8 mouse cellular contexts compared by ENCODE assay signal in genomic region chr2:167691871-167692661, GRCm38 (mm10). TPM values are rescaled to one million over a fixed set of nuclear protein-coding genes. Genes with fewer than 3 reads are reported as not detected.
DNase-seq lines count a peak whose midpoint lies in the region; ATAC-seq and TF ChIP-seq lines count a peak whose summit lies in the region.
"Had no signal": no experiment of that assay in that cellular context is flagged by ENCODE, and none has a peak within 500 bp of the region (broad histone marks: within the 10 kb centered on the region; RNA-seq: fewer than 3 reads in every experiment).

No protein-coding gene starts in this region.

- H3K27ac ChIP-seq in heart, embryonic 16.5 days (ENCODE audit: low read length), result no peak overlapping the region
- H3K27ac ChIP-seq in intestine, embryonic 15.5 days, result no peak overlapping the region
- no peak overlapping the region for H3K27ac ChIP-seq in stomach, postnatal 0 days (replicated peaks)
- H3K27ac ChIP-seq: limb, embryonic 12.5 days had no signal

- no peak overlapping the region for H3K9ac ChIP-seq in heart, embryonic 16.5 days (ENCODE audit: low read length)
- H3K9ac ChIP-seq in intestine, embryonic 15.5 days, result no peak overlapping the region; the same call in 1 of the 2 replicates
- peak overlapping the region; percentile 45; the same call in 1 of the 2 replicates for H3K9ac ChIP-seq in stomach, postnatal 0 days (ENCODE audit: low read length)
- H3K9ac ChIP-seq: limb, embryonic 12.5 days had no signal

- H3K4me3 ChIP-seq in heart, embryonic 16.5 days (ENCODE audit: low read length), result no peak overlapping the region
- peak overlapping the region; percentile 93 for H3K4me3 ChIP-seq in megakaryocyte, embryonic 14.5 days (replicated peaks)
- no peak overlapping the region for H3K4me3 ChIP-seq in intestine, embryonic 15.5 days (replicated peaks)
- peak overlapping the region; percentile 76; the same call in 1 of the 2 replicates for H3K4me3 ChIP-seq in stomach, postnatal 0 days (ENCODE audit: low read depth, low read length)
- H3K4me3 ChIP-seq: limb, embryonic 12.5 days had no signal

- H3K27me3 ChIP-seq in heart, embryonic 16.5 days (ENCODE audit: control insufficient read depth, insufficient read depth, low read length), result no peaks in the 10 kb centered on the region
- H3K27me3 ChIP-seq in megakaryocyte, embryonic 14.5 days (replicated peaks), result peaks cover 12% of the 10 kb centered on the region
- no peaks in the 10 kb centered on the region for H3K27me3 ChIP-seq in intestine, embryonic 15.5 days (replicated peaks)
- no peaks in the 10 kb centered on the region for H3K27me3 ChIP-seq in stomach, postnatal 0 days (ENCODE audit: control insufficient read depth, insufficient read depth, low read length)

- ATAC-seq in heart, embryonic 16.5 days (replicated peaks; ENCODE audit: extremely low read depth, insufficient read depth, low FRiP score), result no peak
- no peak for ATAC-seq in megakaryocyte, adult 5-6 weeks (ENCODE audit: poor library complexity, severe bottlenecking)
- no peak for ATAC-seq in intestine, embryonic 15.5 days
- no peak for ATAC-seq in stomach, postnatal 0 days (ENCODE audit: low FRiP score, low TSS enrichment)

- H3K36me3 ChIP-seq in heart, embryonic 16.5 days (ENCODE audit: control insufficient read depth, insufficient read depth), result no peaks in the 10 kb centered on the region
- H3K36me3 ChIP-seq in megakaryocyte, embryonic 14.5 days (replicated peaks; ENCODE audit: low read length), result peaks cover 60% of the 10 kb centered on the region
- H3K36me3 ChIP-seq in intestine, embryonic 15.5 days, result 0 out of 2 replicates have a peak, but pooled peaks cover 3% of the 10 kb centered on the region
- H3K36me3 ChIP-seq in stomach, postnatal 0 days (ENCODE audit: control insufficient read depth, insufficient read depth, low read length), result no peaks in the 10 kb centered on the region
- H3K36me3 ChIP-seq: limb, embryonic 12.5 days had no signal

- TF ChIP-seq CTCF in stomach, postnatal 0 days (IDR thresholded peaks at IDR 0.05; ENCODE audit: low read depth), result no peak

- H3K9me3 ChIP-seq in heart, embryonic 16.5 days (replicated peaks; ENCODE audit: control insufficient read depth, low read length), result no peaks in the 10 kb centered on the region
- H3K9me3 ChIP-seq in megakaryocyte, embryonic 14.5 days, result no peaks in the 10 kb centered on the region
- H3K9me3 ChIP-seq in intestine, embryonic 15.5 days, result no peaks in the 10 kb centered on the region
- H3K9me3 ChIP-seq in stomach, postnatal 0 days (ENCODE audit: control insufficient read depth, low read length), result no peaks in the 10 kb centered on the region

- TF ChIP-seq EP300 in stomach, postnatal 0 days (optimal IDR thresholded peaks at IDR 0.05), result no peak

- peak overlapping the region; percentile 59; the same call in 1 of the 2 replicates for H3K4me2 ChIP-seq in heart, embryonic 16.5 days (ENCODE audit: low read depth, low read length)
- peak overlapping the region; percentile 93 for H3K4me2 ChIP-seq in intestine, embryonic 15.5 days (replicated peaks)
- H3K4me2 ChIP-seq in stomach, postnatal 0 days (replicated peaks; ENCODE audit: low read depth), result peak overlapping the region; percentile 80
- H3K4me2 ChIP-seq: limb, embryonic 12.5 days had no signal

- 87% methylated on average over 14 of the region's 14 CpGs for WGBS in heart, embryonic 16.5 days
- WGBS in intestine, embryonic 15.5 days, result 84% methylated on average over 14 of the region's 14 CpGs
- 72% methylated on average over 14 of the region's 14 CpGs for WGBS in stomach, postnatal 0 days

- intact Hi-C loops in heart, postnatal 36 days (cut with DNase I), result loop anchor here (5.0 kb wide), 1 partner anchor 160 kb away; no protein-coding TSS in a partner anchor

- no peak for DNase-seq in heart, postnatal 36 days
- no peak for DNase-seq in stomach, postnatal 0 days (ENCODE audit: low spot score)
- no peak for DNase-seq in natural killer cell, adult 2 months (ENCODE audit: low spot score in 2 of 2)

- peaks cover 11% of the 10 kb centered on the region for H3K4me1 ChIP-seq in heart, embryonic 16.5 days (ENCODE audit: control insufficient read depth, insufficient read depth, low read length)
- H3K4me1 ChIP-seq in megakaryocyte, embryonic 14.5 days, result peaks cover 86% of the 10 kb centered on the region
- peaks cover 26% of the 10 kb centered on the region for H3K4me1 ChIP-seq in intestine, embryonic 15.5 days (replicated peaks)
- no peaks in the 10 kb centered on the region for H3K4me1 ChIP-seq in stomach, postnatal 0 days (replicated peaks; ENCODE audit: control insufficient read depth, insufficient read depth)

RNA-seq across cellular contexts. Expression of gene Tmem189, which starts 2.4 kb away (rescaled TPM):
- polyA plus RNA-seq in heart, embryonic 16.5 days (2015; fragmentation: Nextera tagmentation; extraction: Ambion mirVana), result 44.5 and 44.9 TPM in 2 replicates
- total RNA-seq in heart, postnatal 36 days (2021), result 10 to 100 TPM; 26.6 to 29.9 TPM
- 164 and 173 TPM in 2 replicates for polyA plus RNA-seq in megakaryocyte, embryonic 14.5 days (2012; ENCODE audit: insufficient read depth, low replicate concordance)
- total RNA-seq in megakaryocyte, adult 5-6 weeks (2015), result 25.1 and 35.7 TPM in 2 replicates
- 40.6 and 43.1 TPM in 2 replicates for total RNA-seq in megakaryocyte, adult 5-6 weeks (2017)
- polyA plus RNA-seq in intestine, embryonic 15.5 days (2015; fragmentation: Nextera tagmentation; extraction: Ambion mirVana), result 35.1 and 38.6 TPM in 2 replicates
- polyA plus RNA-seq in stomach, postnatal 0 days (2015; fragmentation: Nextera tagmentation; extraction: Ambion mirVana), result 74.6 and 85.7 TPM in 2 replicates

RNA-seq across cellular contexts. Expression of gene Cebpb, which starts 3.4 kb away (rescaled TPM):
- polyA plus RNA-seq in heart, embryonic 16.5 days (2015; fragmentation: Nextera tagmentation; extraction: Ambion mirVana), result 0.51 and 4.9 TPM in 2 replicates
- 100 to 1,000 TPM in 1 of 2 experiments, 10 to 100 TPM in 1; 93.7 to 108 TPM for total RNA-seq in heart, postnatal 36 days (2021)
- 372 and 610 TPM in 2 replicates for polyA plus RNA-seq in megakaryocyte, embryonic 14.5 days (2012; ENCODE audit: insufficient read depth, low replicate concordance)
- total RNA-seq in megakaryocyte, adult 5-6 weeks (2015), result 79.3 and 125 TPM in 2 replicates
- 55.5 and 59.5 TPM in 2 replicates for total RNA-seq in megakaryocyte, adult 5-6 weeks (2017)
- polyA plus RNA-seq in intestine, embryonic 15.5 days (2015; fragmentation: Nextera tagmentation; extraction: Ambion mirVana), result 22.5 and 24.3 TPM in 2 replicates
- 55.0 and 60.2 TPM in 2 replicates for polyA plus RNA-seq in stomach, postnatal 0 days (2015; fragmentation: Nextera tagmentation; extraction: Ambion mirVana)

RNA-seq across cellular contexts. Expression of gene Gm20431, which starts 30.8 kb away (rescaled TPM):
- polyA plus RNA-seq in heart, embryonic 16.5 days (2015; fragmentation: Nextera tagmentation; extraction: Ambion mirVana), result 2.2 and 3.0 TPM in 2 replicates
- 10 to 100 TPM; 14.0 to 20.7 TPM for total RNA-seq in heart, postnatal 36 days (2021)
- polyA plus RNA-seq in megakaryocyte, embryonic 14.5 days (2012; ENCODE audit: insufficient read depth, low replicate concordance), result not detected in 2 replicates
- total RNA-seq in megakaryocyte, adult 5-6 weeks (2015), result 6.1 and 22.8 TPM in 2 replicates
- not detected in 2 replicates for total RNA-seq in megakaryocyte, adult 5-6 weeks (2017)
- 0.40 and 7.2 TPM in 2 replicates for polyA plus RNA-seq in intestine, embryonic 15.5 days (2015; fragmentation: Nextera tagmentation; extraction: Ambion mirVana)
- 13.4 and 14.1 TPM in 2 replicates for polyA plus RNA-seq in stomach, postnatal 0 days (2015; fragmentation: Nextera tagmentation; extraction: Ambion mirVana)

Comparison
In these comparisons a context has a peak if more than half of its experiments do, and no peak if none do; other contexts are left out.
1. H3K4me3 ChIP-seq: peak in megakaryocyte, embryonic 14.5 days (single experiment) and stomach, postnatal 0 days (single experiment); none in heart, embryonic 16.5 days (single experiment) and intestine, embryonic 15.5 days (single experiment).
2. Peak in every context shown above with its lines, with median percentiles within 50 percentile points of each other: H3K4me2 ChIP-seq.